Mouse (Mus musculus) liver, embryonic 16.5 days (tissue): Measurements from ENCODE around the gene Gm3285. TPM values are rescaled to one million over a fixed set of nuclear protein-coding genes. Genes with fewer than 3 reads are reported as not detected.

Experiments
- ATAC-seq: fragments of 200-750 bp; cut with Nextera tagmentation; 2 replicates; pipeline ENCODE4 v1.8.0; 2017; ENCODE audit warnings: low read depth, mild to moderate bottlenecking, moderate number of reproducible peaks, moderate library complexity
- H3K27ac ChIP-seq: fragments of 300-500 bp; sonication (generic); 2 replicates; pipeline ENCODE4 v1.5.1; 2014; ENCODE audit warnings: mild to moderate bottlenecking, low read length
- H3K27me3 ChIP-seq: fragments of 300-500 bp; sonication (generic); 2 replicates; pipeline ENCODE4 v1.6.1; 2014; ENCODE audit warnings: low read depth, low read length, mixed read lengths; ENCODE audit not compliant: control insufficient read depth, insufficient read depth
- H3K36me3 ChIP-seq: fragments of 300-500 bp; sonication (generic); 2 replicates; pipeline ENCODE4 v1.6.1; 2014; ENCODE audit warnings: mild to moderate bottlenecking; ENCODE audit not compliant: control insufficient read depth, insufficient read depth
- H3K4me1 ChIP-seq: fragments of 300-500 bp; sonication (generic); 2 replicates; pipeline ENCODE4 v1.6.1; 2014; ENCODE audit warnings: low read depth, low read length, mixed read lengths; ENCODE audit not compliant: control insufficient read depth
- H3K4me2 ChIP-seq: fragments of 300-500 bp; sonication (generic); 2 replicates; pipeline ENCODE4 v1.6.1; 2014; ENCODE audit warnings: low read depth, low read length, mixed read lengths
- H3K4me3 ChIP-seq: fragments of 300-500 bp; sonication (generic); 2 replicates; pipeline ENCODE4 v1.5.1; 2014; ENCODE audit warnings: low read depth, mild to moderate bottlenecking, low read length
- H3K9ac ChIP-seq: fragments of 300-500 bp; sonication (generic); 2 replicates; pipeline ENCODE4 v1.6.1; 2014; ENCODE audit warnings: low read depth, low read length
- H3K9me3 ChIP-seq: fragments of 300-500 bp; sonication (generic); replicated peaks from 2 replicates; pipeline ENCODE4 v1.6.1; 2016; ENCODE audit warnings: low read length; ENCODE audit not compliant: control insufficient read depth
- WGBS: fragments of 180-500 bp; shearing (Covaris S2); extraction: QIAGEN DNeasy Blood & Tissue Kit; methylation state at CpG from one replicate; pipeline ENCODE4 v1.1.7; 2014; ENCODE audit not compliant: insufficient replicate concordance; 5-methylcytosine and 5-hydroxymethylcytosine counted together
- polyA plus RNA-seq: library from polyadenylated mRNA; unstranded; fragments of >200 nt; fragmentation: Nextera tagmentation; extraction: Ambion mirVana; gene quantifications from 2 replicates; pipeline ENCODE4 v1.2.1, GENCODE M21; 2015

Gene Gm3285
- polyA plus RNA-seq, 1 experiment from 2014 or later: not detected

GRCm38 (mm10) chr10:77846961-77847360, 14.8 kb upstream of the Gm3285 start:
- Histone ChIP-seq H3K36me3 (no peaks in the 10 kb centered on the region), H3K9ac (no peak overlapping the region), H3K27me3 (no peaks in the 10 kb centered on the region), H3K4me3 (no peak overlapping the region), H3K9me3 (no peaks in the 10 kb centered on the region), H3K27ac (no peak overlapping the region), H3K4me2 (no peak overlapping the region), H3K4me1 (no peaks in the 10 kb centered on the region)
- ATAC-seq: no peak
- WGBS: 19% methylated on average over 2 of the region's 2 CpGs

GRCm38 (mm10) chr10:77847538-77847937, 14.2 kb upstream of the Gm3285 start:
- no peak overlapping the region for H3K4me2 ChIP-seq
- no peak overlapping the region for H3K9ac ChIP-seq
- H3K9me3 ChIP-seq: no peaks in the 10 kb centered on the region
- no peaks in the 10 kb centered on the region for H3K4me1 ChIP-seq
- no peak overlapping the region for H3K27ac ChIP-seq
- ATAC-seq: no peak
- H3K4me3 ChIP-seq: no peak overlapping the region
- WGBS: 60% methylated on average over 2 of the region's 2 CpGs
- no peaks in the 10 kb centered on the region for H3K27me3 ChIP-seq
- H3K36me3 ChIP-seq: no peaks in the 10 kb centered on the region

- H3K27ac ChIP-seq: no peak within 1 kb of the TSS
- no peak within 1 kb of the TSS for H3K9ac ChIP-seq
- H3K27me3 ChIP-seq: no peaks in the 10 kb centered on the region
- no peak for ATAC-seq
- no peak within 1 kb of the TSS for H3K4me2 ChIP-seq
- WGBS: 54% methylated on average over 9 of the region's 9 CpGs
- no peak within 1 kb of the TSS for H3K4me3 ChIP-seq
- H3K36me3 ChIP-seq: no peaks in the 10 kb centered on the region
- H3K4me1 ChIP-seq: no peaks in the 10 kb centered on the region
- H3K9me3 ChIP-seq: no peaks in the 10 kb centered on the region
Measured at GRCm38 (mm10) chr10:77852559-77852958, 9.2 kb upstream of the Gm3285 start, which contains the start of gene Gm10318. Gene Gm10318 (plus strand): TSS chr10:77852859.

GRCm38 (mm10) chr10:77864067-77864761, 2.4 kb downstream of the Gm3285 start:
- WGBS: 20% methylated on average over 14 of the region's 14 CpGs
- no peaks in the 10 kb centered on the region for H3K9me3 ChIP-seq
- H3K4me1 ChIP-seq: no peaks in the 10 kb centered on the region
- no peak overlapping the region for H3K27ac ChIP-seq
- no peaks in the 10 kb centered on the region for H3K27me3 ChIP-seq
- peak; percentile 43 for ATAC-seq
- no peaks in the 10 kb centered on the region for H3K36me3 ChIP-seq
- no peak overlapping the region for H3K9ac ChIP-seq
- H3K4me3 ChIP-seq: no peak overlapping the region
- 0 out of 2 replicates have a peak overlapping the region, but pooled peaks have one; percentile 24 for H3K4me2 ChIP-seq

GRCm38 (mm10) chr10:77864762-77865143, 3.0 kb downstream of the Gm3285 start:
- Histone ChIP-seq H3K9me3 (no peaks in the 10 kb centered on the region), H3K4me3 (no peak overlapping the region), H3K9ac (no peak overlapping the region), H3K36me3 (no peaks in the 10 kb centered on the region), H3K27ac (no peak overlapping the region), H3K4me1 (no peaks in the 10 kb centered on the region), H3K4me2 (peak overlapping the region; percentile 24; the same call in 1 of the 2 replicates), H3K27me3 (no peaks in the 10 kb centered on the region)
- WGBS: 20% methylated on average over 11 of the region's 11 CpGs
- ATAC-seq: no peak

GRCm38 (mm10) chr10:77867546-77867945, 5.8 kb downstream of the Gm3285 start:
- Histone ChIP-seq H3K4me3 (no peak overlapping the region), H3K9me3 (no peaks in the 10 kb centered on the region), H3K4me2 (no peak overlapping the region), H3K36me3 (no peaks in the 10 kb centered on the region), H3K27me3 (no peaks in the 10 kb centered on the region), H3K27ac (no peak overlapping the region), H3K4me1 (no peaks in the 10 kb centered on the region), H3K9ac (no peak overlapping the region)
- no peak for ATAC-seq
- 14% methylated on average over 1 of the region's 1 CpGs for WGBS

GRCm38 (mm10) chr10:77869651-77870050, 7.9 kb downstream of the Gm3285 start:
- 67% methylated on average over 7 of the region's 7 CpGs for WGBS
- H3K27ac ChIP-seq: no peak overlapping the region
- H3K4me3 ChIP-seq: no peak overlapping the region
- H3K27me3 ChIP-seq: no peaks in the 10 kb centered on the region
- H3K9ac ChIP-seq: no peak overlapping the region
- no peak overlapping the region for H3K4me2 ChIP-seq
- no peaks in the 10 kb centered on the region for H3K9me3 ChIP-seq
- no peaks in the 10 kb centered on the region for H3K4me1 ChIP-seq
- H3K36me3 ChIP-seq: no peaks in the 10 kb centered on the region
- ATAC-seq: no peak

- 42% methylated on average over 6 of the region's 6 CpGs for WGBS
- Histone ChIP-seq H3K4me2 (no peak overlapping the region), H3K9me3 (no peaks in the 10 kb centered on the region)
Measured at GRCm38 (mm10) chr10:77878985-77879384, 17.2 kb downstream of the Gm3285 start.

GRCm38 (mm10) chr10:77880305-77880704, 18.5 kb downstream of the Gm3285 start:
- no peak overlapping the region for H3K9ac ChIP-seq
- no peaks in the 10 kb centered on the region for H3K4me1 ChIP-seq
- no peaks in the 10 kb centered on the region for H3K27me3 ChIP-seq
- no peak overlapping the region for H3K4me2 ChIP-seq
- no peaks in the 10 kb centered on the region for H3K36me3 ChIP-seq
- H3K9me3 ChIP-seq: no peaks in the 10 kb centered on the region
- no peak overlapping the region for H3K27ac ChIP-seq
- 18% methylated on average over 3 of the region's 3 CpGs for WGBS
- no peak overlapping the region for H3K4me3 ChIP-seq
- ATAC-seq: no peak

More at GRCm38 (mm10) chr10:77878985-77879384, 17.2 kb downstream of the Gm3285 start:
- H3K4me1 ChIP-seq: no peaks in the 10 kb centered on the region
- ATAC-seq: no peak
- no peaks in the 10 kb centered on the region for H3K36me3 ChIP-seq
- no peaks in the 10 kb centered on the region for H3K27me3 ChIP-seq
- no peak overlapping the region for H3K4me3 ChIP-seq
- no peak overlapping the region for H3K27ac ChIP-seq
- H3K9ac ChIP-seq: no peak overlapping the region
